ENCODE assay signal across 8 mouse cellular contexts in the genomic region with DNA sequence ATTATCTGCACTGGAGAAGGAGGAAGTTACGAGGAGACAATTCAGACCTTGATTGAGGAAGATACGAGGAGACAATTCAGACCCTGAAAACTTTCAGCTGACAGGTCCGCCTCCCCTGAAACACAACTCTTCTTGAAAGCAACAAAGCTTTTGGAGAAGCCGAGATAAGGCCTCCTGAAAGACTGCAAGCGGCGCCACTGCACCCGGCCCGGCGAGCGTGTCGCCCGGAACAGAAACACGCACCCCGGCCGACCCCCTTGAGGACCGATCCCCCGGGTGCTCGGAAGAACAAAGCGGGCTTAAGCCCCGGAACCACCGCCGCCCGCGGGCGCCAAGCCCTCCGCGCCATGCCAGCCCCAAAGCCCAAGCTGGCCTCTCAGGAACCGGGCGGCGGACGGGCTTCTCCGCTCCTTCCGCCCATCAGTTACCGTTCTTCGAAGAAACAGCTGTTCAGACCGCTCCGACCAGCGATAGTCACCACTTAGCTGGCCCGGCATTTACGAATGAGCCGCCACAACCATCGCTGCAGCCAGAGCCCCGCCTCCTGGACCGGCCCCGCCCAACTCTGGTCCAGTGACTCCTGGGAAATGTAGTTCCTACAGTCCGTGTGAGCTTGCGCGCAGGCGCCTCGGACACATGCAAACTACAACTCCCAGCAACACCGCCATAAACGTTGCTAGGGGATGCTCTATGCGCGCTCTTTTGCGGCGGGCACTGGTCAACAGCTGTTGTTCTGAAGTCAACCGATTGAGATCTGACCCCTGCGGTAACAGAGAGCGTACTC. TPM values are rescaled to one million over a fixed set of nuclear protein-coding genes. Genes with fewer than 3 reads are reported as not detected.
DNase-seq lines count a peak whose midpoint lies in the region; ATAC-seq lines count a peak whose summit lies in the region.

No protein-coding gene starts in this region.

- peak overlapping the region; percentile 85 for H3K4me2 ChIP-seq in hindbrain, embryonic 16.5 days (ENCODE audit: low read length)

- peak; percentile 100 for ATAC-seq in hindbrain, embryonic 16.5 days

- H3K27ac ChIP-seq in hindbrain, embryonic 16.5 days (ENCODE audit: low read depth, low read length) = peak overlapping the region; percentile 68
- H3K27ac ChIP-seq in macrophage = no peak overlapping the region

- no peaks in the 10 kb centered on the region for H3K9me3 ChIP-seq in hindbrain, embryonic 16.5 days (ENCODE audit: control insufficient read depth, low read length)

- H3K9ac ChIP-seq in hindbrain, embryonic 16.5 days (ENCODE audit: low read depth, low read length) = peak overlapping the region; percentile 79

- H3K27me3 ChIP-seq in hindbrain, embryonic 16.5 days (replicated peaks; ENCODE audit: control insufficient read depth, insufficient read depth, low read length) = no peaks in the 10 kb centered on the region

- peak overlapping the region; percentile 92 for H3K4me3 ChIP-seq in hindbrain, embryonic 16.5 days (ENCODE audit: low read length)
- H3K4me3 ChIP-seq in macrophage (ENCODE audit: inconsistent target) = peak overlapping the region; percentile 37

- no peaks in the 10 kb centered on the region for H3K36me3 ChIP-seq in hindbrain, embryonic 16.5 days (ENCODE audit: control insufficient read depth, insufficient read depth, low read length)
- H3K36me3 ChIP-seq in macrophage (ENCODE audit: inconsistent target) = no peaks in the 10 kb centered on the region

- H3K79me2 ChIP-seq in macrophage (ENCODE audit: inconsistent target) = peaks cover 58% of the 10 kb centered on the region

- peak; percentile 94 for DNase-seq in T-cell, adult 2 months (ENCODE audit: low spot score)
- peak; percentile 95 for DNase-seq in cerebellum, postnatal 36 days
- DNase-seq in frontal cortex, postnatal 36 days (ENCODE audit: low spot score in 2 of 2) = peak; percentile 94 to 96
- DNase-seq in left cerebral cortex, adult 18-20 months (ENCODE audit: low spot score in 2 of 2) = peak; percentile 94 to 97
- peak; percentile 97 for DNase-seq in right cerebral cortex, adult 18-20 months
- DNase-seq in urinary bladder, postnatal 10 days (ENCODE audit: low spot score) = peak; percentile 75

- under 1% methylated on average over 59 of the region's 59 CpGs for WGBS in hindbrain, embryonic 16.5 days
- WGBS in macrophage (ENCODE audit: missing documents) = under 1% methylated on average over 58 of the region's 59 CpGs

- H3K4me1 ChIP-seq in hindbrain, embryonic 16.5 days (ENCODE audit: control insufficient read depth, insufficient read depth, low read depth, low read length) = peaks cover 4% of the 10 kb centered on the region

RNA-seq across cellular contexts. Expression of gene Cenpj, which starts 3.7 kb away (rescaled TPM):
- 5.3 and 6.2 TPM in 2 replicates for polyA plus RNA-seq in hindbrain, embryonic 16.5 days (2015; fragmentation: Nextera tagmentation; extraction: Ambion mirVana)
- 1 to 10 TPM; 2.5 to 2.6 TPM for total RNA-seq in left cerebral cortex, adult 18-20 months (2021)
- 10 to 100 TPM in 25 of 26 experiments, 1 to 10 TPM in 1; 8.8 to 74.0 (median 40.5) TPM for total RNA-seq in macrophage (2018; cell fraction: chromatin; rRNA removed)
- total RNA-seq in macrophage (2018; cell fraction: cytosol; rRNA removed) = 10 to 100 TPM in 16 of 26 experiments, 1 to 10 TPM in 10; 3.7 to 20.8 (median 10.5) TPM
- 10 to 100 TPM in 24 of 26 experiments, 1 to 10 TPM in 2; 4.2 to 49.6 (median 29.9) TPM for total RNA-seq in macrophage (2018; cell fraction: nucleus; rRNA removed)
- 6.9 to 15.4 TPM (median 9.3 TPM) in 3 replicates for polyA plus RNA-seq in macrophage (2018)

RNA-seq across cellular contexts. Expression of gene Parp4, which starts 3.9 kb away (rescaled TPM):
- 0.90 and 1.3 TPM in 2 replicates for polyA plus RNA-seq in hindbrain, embryonic 16.5 days (2015; fragmentation: Nextera tagmentation; extraction: Ambion mirVana)
- 1 to 10 TPM; 5.0 to 5.4 TPM for total RNA-seq in left cerebral cortex, adult 18-20 months (2021)
- 100 to 1,000 TPM in 19 of 26 experiments, 10 to 100 TPM in 7; 72.2 to 247 (median 115) TPM for total RNA-seq in macrophage (2018; cell fraction: chromatin; rRNA removed)
- 10 to 100 TPM; 26.0 to 42.8 (median 36.5) TPM for total RNA-seq in macrophage (2018; cell fraction: cytosol; rRNA removed)
- total RNA-seq in macrophage (2018; cell fraction: nucleus; rRNA removed) = 100 to 1,000 TPM in 3 of 26 experiments, 10 to 100 TPM in 23; 53.7 to 172 (median 79.4) TPM
- polyA plus RNA-seq in macrophage (2018) = 27.1 to 32.9 TPM (median 29.4 TPM) in 3 replicates

Comparison
In these comparisons a context has a peak if more than half of its experiments do, and no peak if none do; other contexts are left out.
1. RNA of gene Parp4, which starts 3.9 kb away (polyA plus RNA-seq): 27.1 to 32.9 TPM in macrophage; 0.90 to 1.3 TPM in hindbrain, embryonic 16.5 days; every median in the first group is over 10 times any median in the second.
2. Peak in every context shown above with its lines, with median percentiles within 50 percentile points of each other: DNase-seq.